In the genomic region with DNA sequence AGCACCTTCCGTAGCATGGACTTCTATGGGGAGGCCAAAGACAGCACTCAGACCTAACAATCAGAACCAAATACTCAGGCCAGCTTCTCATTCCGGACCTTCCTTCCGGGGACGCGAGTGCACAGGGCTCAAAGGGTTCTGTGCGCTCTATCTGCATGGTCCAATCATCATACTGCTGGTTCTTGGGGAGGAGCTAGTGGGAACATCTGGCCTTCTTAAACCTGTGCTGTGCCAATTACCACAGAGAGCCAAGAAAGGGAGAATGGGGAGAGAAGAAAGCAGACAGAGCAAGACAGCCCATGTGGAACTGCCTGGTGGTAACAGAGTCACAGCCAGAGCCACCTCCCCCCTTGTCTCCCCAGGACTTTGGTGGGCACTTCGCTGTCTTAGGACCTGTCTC, we compare ENCODE assay signal across 22 mouse cellular contexts. TPM values are rescaled to one million over a fixed set of nuclear protein-coding genes. Genes with fewer than 3 reads are reported as not detected.
A peak's percentile ranks its signal among the peaks of the same experiment; 100 is the strongest.
DNase-seq lines count a peak whose midpoint lies in the region; ATAC-seq lines count a peak whose summit lies in the region.
"Had no signal": no experiment of that assay in that cellular context is flagged by ENCODE, and none has a peak within 500 bp of the region (broad histone marks: within the 10 kb centered on the region; RNA-seq: fewer than 3 reads in every experiment).

No protein-coding gene starts in this region.

- H3K4me3 ChIP-seq in heart, embryonic 10.5 days, result no peak overlapping the region
- no peak overlapping the region for H3K4me3 ChIP-seq in heart, embryonic 11.5 days (ENCODE audit: low read depth, low read length)
- no peak overlapping the region for H3K4me3 ChIP-seq in liver, embryonic 11.5 days (ENCODE audit: low read depth, low read length)
- H3K4me3 ChIP-seq in liver, embryonic 12.5 days, result no peak overlapping the region
- no peak overlapping the region for H3K4me3 ChIP-seq in heart, embryonic 13.5 days
- H3K4me3 ChIP-seq: erythroblast, embryonic 14.5 days; hindbrain, embryonic 10.5 days; limb, embryonic 13.5 days; neural tube, embryonic 15.5 days had no signal

- H3K4me1 ChIP-seq in heart, embryonic 10.5 days, result peaks cover 41% of the 10 kb centered on the region
- H3K4me1 ChIP-seq in heart, embryonic 11.5 days (ENCODE audit: control insufficient read depth, insufficient read depth, low read length), result peaks cover 19% of the 10 kb centered on the region
- H3K4me1 ChIP-seq in liver, embryonic 11.5 days (replicated peaks; ENCODE audit: control insufficient read depth, insufficient read depth, low read length), result peaks cover 6% of the 10 kb centered on the region
- H3K4me1 ChIP-seq in liver, embryonic 12.5 days, result peaks cover 37% of the 10 kb centered on the region
- peaks cover 57% of the 10 kb centered on the region for H3K4me1 ChIP-seq in heart, embryonic 13.5 days
- H3K4me1 ChIP-seq: hindbrain, embryonic 10.5 days had no signal

- H3K9me3 ChIP-seq in heart, embryonic 10.5 days, result no peaks in the 10 kb centered on the region
- H3K9me3 ChIP-seq in heart, embryonic 11.5 days (replicated peaks; ENCODE audit: control insufficient read depth, low read length), result no peaks in the 10 kb centered on the region
- no peaks in the 10 kb centered on the region for H3K9me3 ChIP-seq in liver, embryonic 11.5 days (ENCODE audit: control insufficient read depth, low read length)
- H3K9me3 ChIP-seq in liver, embryonic 12.5 days (replicated peaks), result no peaks in the 10 kb centered on the region
- no peaks in the 10 kb centered on the region for H3K9me3 ChIP-seq in heart, embryonic 13.5 days
- H3K9me3 ChIP-seq: hindbrain, embryonic 10.5 days; limb, embryonic 13.5 days; neural tube, embryonic 15.5 days had no signal

- 86% methylated on average over 7 of the region's 7 CpGs for WGBS in heart, embryonic 10.5 days
- 90% methylated on average over 7 of the region's 7 CpGs for WGBS in heart, embryonic 11.5 days (ENCODE audit: insufficient replicate concordance)
- WGBS in liver, embryonic 11.5 days, result 91% methylated on average over 7 of the region's 7 CpGs
- 75% methylated on average over 7 of the region's 7 CpGs for WGBS in liver, embryonic 12.5 days (ENCODE audit: insufficient replicate concordance)
- WGBS in heart, embryonic 13.5 days, result 85% methylated on average over 7 of the region's 7 CpGs

- no peak for ATAC-seq in heart, embryonic 11.5 days (replicated peaks; ENCODE audit: insufficient number of reproducible peaks, low FRiP score, low TSS enrichment)
- ATAC-seq in liver, embryonic 11.5 days (replicated peaks; ENCODE audit: low FRiP score), result no peak
- no peak for ATAC-seq in liver, embryonic 12.5 days
- no peak for ATAC-seq in heart, embryonic 13.5 days (ENCODE audit: extremely low read depth, insufficient number of reproducible peaks, low FRiP score, low TSS enrichment)
- ATAC-seq: CD4-positive, CD25-positive, alpha-beta regulatory T cell, adult 4 months; forebrain, embryonic 16.5 days had no signal

- H3K36me3 ChIP-seq in heart, embryonic 10.5 days, result peaks cover 38% of the 10 kb centered on the region
- peaks cover 4% of the 10 kb centered on the region; the same call in 1 of the 2 replicates for H3K36me3 ChIP-seq in heart, embryonic 11.5 days (ENCODE audit: control insufficient read depth, insufficient read depth, low read length)
- no peaks in the 10 kb centered on the region; the same call in 1 of the 2 replicates for H3K36me3 ChIP-seq in liver, embryonic 11.5 days (ENCODE audit: control insufficient read depth, insufficient read depth, low read length)
- peaks cover 13% of the 10 kb centered on the region; the same call in 1 of the 2 replicates for H3K36me3 ChIP-seq in liver, embryonic 12.5 days
- H3K36me3 ChIP-seq in heart, embryonic 13.5 days, result peaks cover 43% of the 10 kb centered on the region

- H3K4me2 ChIP-seq in heart, embryonic 11.5 days, result no peak overlapping the region
- no peak overlapping the region for H3K4me2 ChIP-seq in liver, embryonic 11.5 days
- no peak overlapping the region for H3K4me2 ChIP-seq in liver, embryonic 12.5 days
- H3K4me2 ChIP-seq in heart, embryonic 13.5 days, result no peak overlapping the region
- H3K4me2 ChIP-seq: limb, embryonic 13.5 days; midbrain, embryonic 11.5 days; neural tube, embryonic 15.5 days had no signal

- no peaks in the 10 kb centered on the region for H3K27me3 ChIP-seq in heart, embryonic 10.5 days (ENCODE audit: insufficient read depth, poor library complexity, severe bottlenecking)
- no peaks in the 10 kb centered on the region for H3K27me3 ChIP-seq in heart, embryonic 11.5 days (ENCODE audit: control insufficient read depth, insufficient read depth, low read length)
- no peaks in the 10 kb centered on the region for H3K27me3 ChIP-seq in liver, embryonic 11.5 days (replicated peaks; ENCODE audit: control insufficient read depth, insufficient read depth, low read length)
- H3K27me3 ChIP-seq in liver, embryonic 12.5 days (replicated peaks), result no peaks in the 10 kb centered on the region
- no peaks in the 10 kb centered on the region for H3K27me3 ChIP-seq in heart, embryonic 13.5 days (replicated peaks)
- H3K27me3 ChIP-seq: limb, embryonic 13.5 days; neural tube, embryonic 15.5 days had no signal

- no peak overlapping the region for H3K9ac ChIP-seq in heart, embryonic 11.5 days (ENCODE audit: low read depth, low read length)
- no peak overlapping the region for H3K9ac ChIP-seq in liver, embryonic 11.5 days (ENCODE audit: low read depth, low read length)
- H3K9ac ChIP-seq in liver, embryonic 12.5 days, result no peak overlapping the region
- no peak overlapping the region for H3K9ac ChIP-seq in heart, embryonic 13.5 days
- H3K9ac ChIP-seq: limb, embryonic 13.5 days; lung, embryonic 14.5 days; neural tube, embryonic 15.5 days had no signal

- peak overlapping the region; percentile 70; the same call in 1 of the 2 replicates for H3K27ac ChIP-seq in heart, embryonic 10.5 days
- no peak overlapping the region for H3K27ac ChIP-seq in heart, embryonic 11.5 days (ENCODE audit: low read depth, low read length)
- H3K27ac ChIP-seq in liver, embryonic 11.5 days (ENCODE audit: low read depth, low read length), result peak overlapping the region; percentile 36; the same call in 1 of the 2 replicates
- no peak overlapping the region for H3K27ac ChIP-seq in liver, embryonic 12.5 days
- peak overlapping the region; percentile 71 for H3K27ac ChIP-seq in heart, embryonic 13.5 days (replicated peaks)
- H3K27ac ChIP-seq: hindbrain, embryonic 10.5 days; limb, embryonic 13.5 days; neural tube, embryonic 15.5 days had no signal

- intact Hi-C loops in heart, postnatal 36 days (cut with DNase I), result loop anchor here (1.0 to 5.0 kb wide), 2 partner anchors 15 to 51 kb away; partner anchors contain the start of gene Telo2

- no peak for DNase-seq in heart, embryonic 10.5 days (ENCODE audit: low spot score)
- no peak for DNase-seq in liver, embryonic 11.5 days (ENCODE audit: low spot score)
- peak; percentile 42 to 51 for DNase-seq in heart, postnatal 36 days
- no peak for DNase-seq in adrenal gland, postnatal 4 days (ENCODE audit: low spot score in 2 of 2)
- DNase-seq in right cerebral cortex, postnatal 14 days, result no peak
- DNase-seq: cerebellum, adult 9-10 months; gastrocnemius, postnatal 10 days; thymus, postnatal 4 days had no signal

RNA-seq across cellular contexts. Expression of gene Tmem204, which starts 16.8 kb away (rescaled TPM):
- 12.2 and 15.9 TPM in 2 replicates for polyA plus RNA-seq in heart, embryonic 10.5 days (2016; fragmentation: Nextera tagmentation; extraction: Ambion mirVana)
- polyA plus RNA-seq in heart, embryonic 11.5 days (2014; fragmentation: Nextera tagmentation; extraction: Ambion mirVana), result 14.4 and 18.5 TPM in 2 replicates
- 8.5 and 10.1 TPM in 2 replicates for polyA plus RNA-seq in liver, embryonic 11.5 days (2014; fragmentation: Nextera tagmentation; extraction: Ambion mirVana)
- 6.1 and 7.2 TPM in 2 replicates for polyA plus RNA-seq in liver, embryonic 12.5 days (2016; fragmentation: Nextera tagmentation; extraction: Ambion mirVana)
- 18.0 and 19.4 TPM in 2 replicates for polyA plus RNA-seq in heart, embryonic 13.5 days (2015; fragmentation: Nextera tagmentation; extraction: Ambion mirVana)
- total RNA-seq in heart, postnatal 36 days (2021), result 10 to 100 TPM; 34.5 to 36.7 TPM
- total RNA-seq in adrenal gland, postnatal 4 days (2021), result 10 to 100 TPM; 25.5 to 26.4 TPM
- total RNA-seq: MEL had no signal
- polyA plus RNA-seq: erythroblast, embryonic 14.5 days had no signal

RNA-seq across cellular contexts. Expression of gene Telo2, which starts 49.2 kb away (rescaled TPM):
- polyA plus RNA-seq in heart, embryonic 10.5 days (2016; fragmentation: Nextera tagmentation; extraction: Ambion mirVana), result 35.2 and 45.2 TPM in 2 replicates
- 22.1 and 25.4 TPM in 2 replicates for polyA plus RNA-seq in heart, embryonic 11.5 days (2014; fragmentation: Nextera tagmentation; extraction: Ambion mirVana)
- polyA plus RNA-seq in liver, embryonic 11.5 days (2014; fragmentation: Nextera tagmentation; extraction: Ambion mirVana), result 46.2 and 49.6 TPM in 2 replicates
- 25.6 and 28.6 TPM in 2 replicates for polyA plus RNA-seq in liver, embryonic 12.5 days (2016; fragmentation: Nextera tagmentation; extraction: Ambion mirVana)
- 25.1 and 29.0 TPM in 2 replicates for polyA plus RNA-seq in heart, embryonic 13.5 days (2015; fragmentation: Nextera tagmentation; extraction: Ambion mirVana)
- total RNA-seq in heart, postnatal 36 days (2021), result 10 to 100 TPM; 12.4 to 12.7 TPM
- total RNA-seq in adrenal gland, postnatal 4 days (2021), result 10 to 100 TPM; 30.3 to 35.1 TPM

RNA-seq across cellular contexts. Expression of gene Ift140, which starts 50.7 kb away (rescaled TPM):
- polyA plus RNA-seq in heart, embryonic 10.5 days (2016; fragmentation: Nextera tagmentation; extraction: Ambion mirVana), result 18.4 and 19.1 TPM in 2 replicates
- polyA plus RNA-seq in heart, embryonic 11.5 days (2014; fragmentation: Nextera tagmentation; extraction: Ambion mirVana), result 17.4 and 17.9 TPM in 2 replicates
- 51.6 and 55.3 TPM in 2 replicates for polyA plus RNA-seq in liver, embryonic 11.5 days (2014; fragmentation: Nextera tagmentation; extraction: Ambion mirVana)
- polyA plus RNA-seq in liver, embryonic 12.5 days (2016; fragmentation: Nextera tagmentation; extraction: Ambion mirVana), result 78.9 and 79.3 TPM in 2 replicates
- polyA plus RNA-seq in heart, embryonic 13.5 days (2015; fragmentation: Nextera tagmentation; extraction: Ambion mirVana), result 11.7 and 13.4 TPM in 2 replicates
- total RNA-seq in heart, postnatal 36 days (2021), result 1 to 10 TPM; 5.7 to 7.3 TPM
- total RNA-seq in adrenal gland, postnatal 4 days (2021), result 10 to 100 TPM; 25.7 to 34.2 TPM

RNA-seq across cellular contexts. Expression of gene Cramp1l, which starts 51.0 kb away (rescaled TPM):
- polyA plus RNA-seq in heart, embryonic 10.5 days (2016; fragmentation: Nextera tagmentation; extraction: Ambion mirVana), result 6.2 and 7.2 TPM in 2 replicates
- 6.8 and 8.9 TPM in 2 replicates for polyA plus RNA-seq in heart, embryonic 11.5 days (2014; fragmentation: Nextera tagmentation; extraction: Ambion mirVana)
- 9.5 and 11.8 TPM in 2 replicates for polyA plus RNA-seq in liver, embryonic 11.5 days (2014; fragmentation: Nextera tagmentation; extraction: Ambion mirVana)
- polyA plus RNA-seq in liver, embryonic 12.5 days (2016; fragmentation: Nextera tagmentation; extraction: Ambion mirVana), result 8.1 and 8.2 TPM in 2 replicates
- polyA plus RNA-seq in heart, embryonic 13.5 days (2015; fragmentation: Nextera tagmentation; extraction: Ambion mirVana), result 4.0 and 4.4 TPM in 2 replicates
- total RNA-seq in heart, postnatal 36 days (2021), result 10 to 100 TPM; 12.6 to 13.1 TPM
- 10 to 100 TPM; 26.3 to 31.8 TPM for total RNA-seq in adrenal gland, postnatal 4 days (2021)

RNA-seq across cellular contexts. Expression of gene Ptx4, which starts 54.0 kb away (rescaled TPM):
- 0.08 and 0.15 TPM in 2 replicates for polyA plus RNA-seq in heart, embryonic 10.5 days (2016; fragmentation: Nextera tagmentation; extraction: Ambion mirVana)
- polyA plus RNA-seq in heart, embryonic 11.5 days (2014; fragmentation: Nextera tagmentation; extraction: Ambion mirVana), result 0.10 TPM in 1 of 2 replicates, not detected in the other
- not detected in 2 replicates for polyA plus RNA-seq in liver, embryonic 11.5 days (2014; fragmentation: Nextera tagmentation; extraction: Ambion mirVana)
- not detected in 2 replicates for polyA plus RNA-seq in liver, embryonic 12.5 days (2016; fragmentation: Nextera tagmentation; extraction: Ambion mirVana)
- 0.11 and 0.15 TPM in 2 replicates for polyA plus RNA-seq in heart, embryonic 13.5 days (2015; fragmentation: Nextera tagmentation; extraction: Ambion mirVana)
- total RNA-seq in heart, postnatal 36 days (2021), result 1 to 10 TPM; 4.2 to 6.7 TPM
- total RNA-seq in adrenal gland, postnatal 4 days (2021), result under 1 TPM; 0.36 to 0.76 TPM
- total RNA-seq: adrenal gland, adult 8-10 months; MEL had no signal
- polyA plus RNA-seq: CD4-positive, CD25-positive, alpha-beta regulatory T cell, adult 4 months; erythroblast, embryonic 14.5 days; forebrain, embryonic 16.5 days; hindbrain, embryonic 10.5 days; intestine, embryonic 14.5 days; lung, embryonic 14.5 days; midbrain, embryonic 11.5 days had no signal

Comparison
In these comparisons a context has a peak if more than half of its experiments do, and no peak if none do; other contexts are left out.
1. DNase-seq: peak in heart, postnatal 36 days (2 of 2); none in heart, embryonic 10.5 days (single experiment), liver, embryonic 11.5 days (single experiment), adrenal gland, postnatal 4 days (0 of 2) and right cerebral cortex, postnatal 14 days (single experiment).
2. H3K27ac ChIP-seq: peak in heart, embryonic 10.5 days (single experiment), liver, embryonic 11.5 days (single experiment) and heart, embryonic 13.5 days (single experiment); none in heart, embryonic 11.5 days (single experiment) and liver, embryonic 12.5 days (single experiment).